Mouse (Mus musculus) forebrain, embryonic 10.5 days (tissue): ENCODE results near the gene Dlx3. TPM values are rescaled to one million over a fixed set of nuclear protein-coding genes. Genes with fewer than 3 reads are reported as not detected.
A peak's percentile ranks its signal among the peaks of the same experiment; 100 is the strongest.

Experiments used
- DNase-seq: peaks from one replicate; pipeline ENCODE4 v3.0.0-alpha.2; 2017; ENCODE audit warnings: low spot score; ENCODE audit errors: extremely low spot score
- H3K27ac ChIP-seq: fragments of 300-500 bp; sonication (generic); 2 replicates; pipeline ENCODE4 v1.5.1; 2016; ENCODE audit warnings: mild to moderate bottlenecking
- H3K27me3 ChIP-seq: fragments of 300-500 bp; sonication (generic); 2 replicates; pipeline ENCODE4 v1.6.1; 2016; ENCODE audit warnings: mild to moderate bottlenecking; ENCODE audit not compliant: poor library complexity, severe bottlenecking
- H3K36me3 ChIP-seq: fragments of 300-500 bp; sonication (generic); replicated peaks from 2 replicates; pipeline ENCODE4 v1.6.1; 2016; ENCODE audit warnings: mild to moderate bottlenecking, moderate library complexity
- H3K4me1 ChIP-seq: fragments of 300-500 bp; sonication (generic); 2 replicates; pipeline ENCODE4 v1.6.1; 2016
- H3K4me3 ChIP-seq: fragments of 300-500 bp; sonication (generic); 2 replicates; pipeline ENCODE4 v1.5.1; 2016; ENCODE audit warnings: mild to moderate bottlenecking, moderate library complexity
- H3K9me3 ChIP-seq: fragments of 300-500 bp; sonication (generic); 2 replicates; pipeline ENCODE4 v1.6.1; 2016; ENCODE audit warnings: mild to moderate bottlenecking, moderate library complexity
- whole genome bisulfite sequencing: fragments of 180-500 bp; shearing (Covaris S2); methylation state at CpG from one replicate; pipeline ENCODE4 v1.1.7; 2016; 5-methylcytosine and 5-hydroxymethylcytosine counted together
- polyA plus RNA-seq: library from polyadenylated mRNA; unstranded; fragments of >200 nt; fragmentation: Nextera tagmentation; extraction: Ambion mirVana; gene quantifications from 2 replicates; pipeline ENCODE4 v1.2.1, GENCODE M21; 2016

The Dlx3 gene
- polyA plus RNA-seq, 1 experiment from 2014 or later = 3.5 TPM

GRCm38 (mm10) chr11:95142258-95142657 is 22.3 kb downstream of the Dlx3 start:
- WGBS = 9% methylated on average over 10 of the region's 10 CpGs
- H3K4me3 ChIP-seq = no peak overlapping the region

GRCm38 (mm10) chr11:95142980-95143575 is 23.2 kb downstream of the Dlx3 start:
- Histone ChIP-seq H3K36me3 (no peaks in the 10 kb centered on the region), H3K27ac (no peak overlapping the region), H3K9me3 (no peaks in the 10 kb centered on the region), H3K27me3 (peaks cover 100% of the 10 kb centered on the region), H3K4me3 (peak overlapping the region; percentile 6), H3K4me1 (peaks cover 51% of the 10 kb centered on the region)
- 2% methylated on average over 39 of the region's 39 CpGs for WGBS
- DNase-seq = peak; percentile 57

More at GRCm38 (mm10) chr11:95142258-95142657, 22.3 kb downstream of the Dlx3 start:
- Histone ChIP-seq H3K27me3 (peaks cover 100% of the 10 kb centered on the region), H3K9me3 (no peaks in the 10 kb centered on the region), H3K4me1 (peaks cover 59% of the 10 kb centered on the region), H3K27ac (no peak overlapping the region), H3K36me3 (no peaks in the 10 kb centered on the region)
- no peak for DNase-seq

- DNase-seq = no peak
- H3K27ac ChIP-seq = no peak overlapping the region
- H3K27me3 ChIP-seq = peaks cover 100% of the 10 kb centered on the region
- WGBS = 2% methylated on average over 4 of the region's 4 CpGs
- no peaks in the 10 kb centered on the region for H3K9me3 ChIP-seq
- no peaks in the 10 kb centered on the region for H3K36me3 ChIP-seq
- H3K4me1 ChIP-seq = peaks cover 51% of the 10 kb centered on the region
- no peak overlapping the region for H3K4me3 ChIP-seq
Measured at GRCm38 (mm10) chr11:95143663-95144062, 23.7 kb downstream of the Dlx3 start.

- no peaks in the 10 kb centered on the region for H3K9me3 ChIP-seq
- 5% methylated on average over 9 of the region's 9 CpGs for WGBS
- peak overlapping the region; percentile 55 for H3K4me3 ChIP-seq
- H3K36me3 ChIP-seq = no peaks in the 10 kb centered on the region
- H3K27ac ChIP-seq = no peak overlapping the region
- no peak for DNase-seq
- peaks cover 46% of the 10 kb centered on the region for H3K4me1 ChIP-seq
- peaks cover 100% of the 10 kb centered on the region for H3K27me3 ChIP-seq
Measured at GRCm38 (mm10) chr11:95144091-95144945, 24.4 kb downstream of the Dlx3 start.

GRCm38 (mm10) chr11:95144946-95145483 is 25.1 kb downstream of the Dlx3 start:
- 1% methylated on average over 34 of the region's 34 CpGs for WGBS
- DNase-seq = no peak
- H3K36me3 ChIP-seq = no peaks in the 10 kb centered on the region
- H3K4me3 ChIP-seq = peak overlapping the region; percentile 55
- peaks cover 42% of the 10 kb centered on the region for H3K4me1 ChIP-seq
- H3K27ac ChIP-seq = no peak overlapping the region
- no peaks in the 10 kb centered on the region for H3K9me3 ChIP-seq
- peaks cover 100% of the 10 kb centered on the region for H3K27me3 ChIP-seq

- peaks cover 100% of the 10 kb centered on the region for H3K27me3 ChIP-seq
- peak within 1 kb of the TSS; percentile 55 for H3K4me3 ChIP-seq
- no peaks in the 10 kb centered on the region for H3K36me3 ChIP-seq
- WGBS = under 1% methylated on average over 48 of the region's 48 CpGs
- no peak within 1 kb of the TSS for H3K27ac ChIP-seq
- H3K4me1 ChIP-seq = peaks cover 50% of the 10 kb centered on the region
- no peaks in the 10 kb centered on the region for H3K9me3 ChIP-seq
- peak; percentile 51 for DNase-seq
Measured at GRCm38 (mm10) chr11:95145851-95146403, 26.0 kb downstream of the Dlx3 start, which contains the start of gene Dlx4. Gene Dlx4 (minus strand): TSS chr11:95146263.

- no peak overlapping the region for H3K4me3 ChIP-seq
Measured at GRCm38 (mm10) chr11:95148754-95149153, 28.8 kb downstream of the Dlx3 start.

GRCm38 (mm10) chr11:95149462-95150268 is 29.7 kb downstream of the Dlx3 start:
- Histone ChIP-seq H3K36me3 (no peaks in the 10 kb centered on the region), H3K4me1 (peaks cover 38% of the 10 kb centered on the region), H3K27ac (no peak overlapping the region), H3K4me3 (no peak overlapping the region), H3K9me3 (no peaks in the 10 kb centered on the region), H3K27me3 (peaks cover 99% of the 10 kb centered on the region)
- peak; percentile 50 for DNase-seq
- WGBS = 2% methylated on average over 27 of the region's 27 CpGs

More at GRCm38 (mm10) chr11:95148754-95149153, 28.8 kb downstream of the Dlx3 start:
- H3K36me3 ChIP-seq = no peaks in the 10 kb centered on the region
- no peaks in the 10 kb centered on the region for H3K9me3 ChIP-seq
- H3K4me1 ChIP-seq = peaks cover 40% of the 10 kb centered on the region
- H3K27ac ChIP-seq = no peak overlapping the region
- DNase-seq = peak; percentile 46
- WGBS = under 1% methylated on average over 9 of the region's 9 CpGs
- H3K27me3 ChIP-seq = peaks cover 100% of the 10 kb centered on the region

GRCm38 (mm10) chr11:95150269-95151049 is 30.5 kb downstream of the Dlx3 start:
- Histone ChIP-seq H3K27me3 (peaks cover 98% of the 10 kb centered on the region), H3K36me3 (no peaks in the 10 kb centered on the region), H3K4me3 (no peak overlapping the region), H3K27ac (no peak overlapping the region), H3K4me1 (peaks cover 30% of the 10 kb centered on the region), H3K9me3 (no peaks in the 10 kb centered on the region)
- WGBS = 1% methylated on average over 33 of the region's 33 CpGs
- peak; percentile 41 for DNase-seq

GRCm38 (mm10) chr11:95153116-95153515 is 33.2 kb downstream of the Dlx3 start:
- Histone ChIP-seq H3K4me3 (no peak overlapping the region), H3K9me3 (no peaks in the 10 kb centered on the region), H3K4me1 (peaks cover 24% of the 10 kb centered on the region), H3K27me3 (peaks cover 90% of the 10 kb centered on the region), H3K27ac (no peak overlapping the region), H3K36me3 (no peaks in the 10 kb centered on the region)
- DNase-seq = no peak
- 40% methylated on average over 5 of the region's 5 CpGs for WGBS

- H3K36me3 ChIP-seq = no peaks in the 10 kb centered on the region
- DNase-seq = no peak
- H3K27ac ChIP-seq = no peak overlapping the region
- H3K27me3 ChIP-seq = peaks cover 87% of the 10 kb centered on the region
- H3K4me1 ChIP-seq = peaks cover 19% of the 10 kb centered on the region
- H3K4me3 ChIP-seq = no peak overlapping the region
- no peaks in the 10 kb centered on the region for H3K9me3 ChIP-seq
- WGBS = 82% methylated on average over 5 of the region's 5 CpGs
Measured at GRCm38 (mm10) chr11:95153681-95154080, 33.8 kb downstream of the Dlx3 start.
